Mouse (Mus musculus): ENCODE results near the gene Cd300ld2.
"Not testable (repeated sequence)": the region's sequence is repeated elsewhere in the genome, so short reads cannot be mapped to it uniquely, and the experiment has no call there.

The Cd300ld2 gene

DNA sequence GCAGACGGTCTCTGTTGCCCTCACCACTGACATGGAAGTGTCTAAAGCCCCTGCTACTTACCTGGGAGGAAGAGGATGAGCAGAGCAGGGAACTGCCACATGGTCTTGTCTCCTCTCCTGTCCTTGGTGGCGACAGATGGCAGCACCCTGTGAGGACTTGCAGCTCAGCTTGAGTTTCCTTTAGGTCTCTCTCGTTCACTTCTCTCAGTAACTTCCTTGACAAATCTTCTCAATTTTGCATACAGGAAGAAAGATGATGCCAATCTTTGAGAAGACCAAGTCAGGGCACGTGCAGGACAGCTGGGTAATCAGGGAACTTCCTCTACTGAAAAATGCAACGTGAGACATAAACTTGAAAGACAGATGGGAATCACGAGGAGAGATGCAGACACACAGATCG is at the start of gene Cd300ld2:
Gene Cd300ld2, minus strand, starts transcription at position 101 of the 400 bp plus-strand sequence.
- DNase-seq = not testable (repeated sequence)

DNA sequence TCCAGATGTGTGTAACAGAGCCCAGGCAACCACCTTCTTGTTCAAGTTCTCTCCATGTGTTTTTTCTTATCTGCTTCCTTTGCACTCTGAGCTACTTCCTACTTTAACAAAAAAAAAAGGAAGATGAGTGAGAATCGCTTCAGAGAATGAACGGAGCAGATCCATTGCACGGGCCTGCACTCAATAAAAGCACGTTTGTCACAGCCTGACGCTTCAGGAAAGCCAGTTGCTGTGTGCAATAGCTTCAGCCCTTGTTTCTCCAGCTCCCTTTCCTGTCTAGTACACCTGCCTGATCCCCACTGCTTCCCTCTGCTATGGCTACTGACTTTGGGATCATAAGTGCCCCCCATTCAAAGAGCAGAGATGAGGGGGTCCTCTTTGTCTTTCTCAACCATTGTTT is 46.1 kb upstream of the Cd300ld2 start, which contains the start of gene Cd300e:
Gene Cd300e, minus strand, starts transcription at position 101 of the 400 bp plus-strand sequence.
- no peak for DNase-seq

DNA sequence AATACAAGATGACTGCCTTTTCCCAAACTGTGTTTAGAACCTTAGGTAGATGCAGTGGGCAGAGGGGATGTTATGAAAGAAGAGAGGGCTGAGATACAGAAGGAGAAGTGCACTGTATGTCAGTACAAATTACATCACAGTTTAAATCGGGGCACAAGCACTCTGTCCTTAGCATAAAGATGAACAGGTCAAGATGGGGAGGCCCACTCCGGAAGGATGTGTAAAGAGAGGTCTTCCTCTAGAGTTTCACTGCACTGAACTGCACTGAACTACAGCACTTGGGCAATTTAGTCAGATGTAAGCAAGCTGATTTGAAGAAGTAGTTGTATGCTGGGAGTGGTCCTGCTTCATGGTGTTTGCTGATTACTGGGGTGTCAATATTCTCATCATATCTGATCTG is 43.8 kb upstream of the Cd300ld2 start:
- no peak for DNase-seq

- DNase-seq = no peak
These were observed 42.7 kb upstream of the Cd300ld2 start for GRCm38 (mm10) chr11:115058701-115059100.

DNA sequence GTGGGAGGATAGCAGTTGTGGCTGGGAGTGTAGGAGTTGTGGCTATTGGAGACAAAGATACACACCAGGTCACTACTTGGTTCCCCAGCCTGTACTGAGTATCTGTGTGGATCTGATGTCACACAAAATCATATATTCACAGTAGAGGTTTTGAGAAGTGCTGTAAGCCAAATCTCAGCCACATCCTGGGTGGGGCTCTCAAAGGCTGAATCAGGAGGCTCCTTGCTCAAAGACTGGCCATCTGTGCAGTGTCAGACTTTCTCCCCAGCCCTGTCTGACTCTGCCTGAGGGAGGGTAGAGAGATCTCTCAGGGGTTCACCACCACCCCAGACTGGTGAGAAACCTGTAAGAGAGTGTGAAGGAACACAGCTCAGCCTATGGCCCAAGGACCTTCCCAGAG is 38.5 kb upstream of the Cd300ld2 start:
- DNase-seq = no peak

DNA sequence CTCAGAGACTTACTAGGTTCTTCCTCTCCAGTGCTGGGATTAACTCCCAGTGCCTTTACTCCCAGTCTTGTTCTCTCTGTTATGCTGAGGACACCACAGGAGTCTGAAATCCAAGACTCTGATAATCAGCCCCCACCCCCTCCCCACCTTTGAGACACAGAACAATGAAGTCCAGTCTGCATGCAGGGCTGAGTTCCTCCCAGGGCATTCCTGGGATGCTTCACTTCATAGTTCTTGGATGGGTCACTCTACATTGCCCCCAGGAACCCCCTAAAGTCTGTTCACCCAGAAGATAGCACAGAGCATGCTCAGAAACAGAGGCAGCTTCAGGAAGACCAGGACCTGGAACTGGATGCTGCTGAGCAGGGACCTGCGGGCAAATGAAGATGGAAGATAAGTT is 37.0 kb upstream of the Cd300ld2 start:
- DNase-seq = no peak

DNA sequence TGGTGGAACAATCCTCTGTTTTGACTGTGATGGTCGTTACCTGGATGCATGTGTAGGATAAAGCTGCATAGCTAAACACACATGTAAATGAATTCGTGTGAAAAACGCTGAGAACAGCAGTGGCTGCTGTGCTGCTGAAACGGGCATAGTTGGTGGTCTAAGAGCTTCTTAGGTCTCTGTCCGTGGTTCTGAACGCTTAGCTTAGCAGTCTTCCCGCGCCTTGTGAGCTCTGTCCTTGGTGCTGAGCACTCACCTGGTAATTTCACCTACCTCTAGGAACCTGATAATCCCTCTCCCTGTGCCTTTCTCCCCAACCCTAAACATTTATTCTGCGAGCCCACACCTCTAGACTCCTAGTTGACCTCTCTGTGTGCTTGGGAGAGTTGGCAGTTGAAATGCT is 36.2 kb upstream of the Cd300ld2 start:
- DNase-seq = peak; percentile 47

- no peak for DNase-seq
These were observed 33.4 kb upstream of the Cd300ld2 start for GRCm38 (mm10) chr11:115049282-115049895.

DNA sequence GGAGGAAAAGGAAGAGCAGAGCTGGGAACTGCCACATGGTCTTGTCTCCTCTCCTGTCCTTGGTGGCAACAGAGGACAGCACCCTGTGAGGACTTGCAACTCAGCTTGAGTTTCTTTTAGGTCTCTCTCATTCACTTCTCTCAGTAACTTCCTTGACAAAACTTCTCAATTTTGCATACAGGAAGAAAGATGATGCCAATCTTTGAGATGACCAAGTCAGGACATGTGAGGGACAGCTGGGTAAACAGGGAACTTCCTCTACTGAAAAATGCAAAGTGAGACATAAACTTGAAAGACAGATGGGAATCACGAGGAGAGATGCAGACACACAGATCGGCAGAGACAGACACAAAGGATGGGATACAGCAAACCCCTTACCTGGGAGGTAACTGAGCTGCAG is 32.3 kb upstream of the Cd300ld2 start, which contains the start of gene Cd300ld3:
Gene Cd300ld3, minus strand, starts transcription at position 151 of the 400 bp plus-strand sequence.
- no peak for DNase-seq

DNA sequence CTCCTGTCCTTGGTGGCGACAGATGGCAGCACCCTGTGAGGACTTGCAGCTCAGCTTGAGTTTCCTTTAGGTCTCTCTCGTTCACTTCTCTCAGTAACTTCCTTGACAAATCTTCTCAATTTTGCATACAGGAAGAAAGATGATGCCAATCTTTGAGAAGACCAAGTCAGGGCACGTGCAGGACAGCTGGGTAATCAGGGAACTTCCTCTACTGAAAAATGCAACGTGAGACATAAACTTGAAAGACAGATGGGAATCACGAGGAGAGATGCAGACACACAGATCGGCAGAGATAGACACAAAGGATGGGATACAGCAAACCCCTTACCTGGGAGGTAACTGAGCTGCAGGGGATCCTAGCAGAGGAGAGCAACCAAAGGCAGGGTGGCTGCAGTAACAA is 21.7 kb upstream of the Cd300ld2 start, which contains the start of gene Cd300ld5:
Gene Cd300ld5, minus strand, starts transcription at position 101 of the 400 bp plus-strand sequence.
- not testable (repeated sequence) for DNase-seq

DNA sequence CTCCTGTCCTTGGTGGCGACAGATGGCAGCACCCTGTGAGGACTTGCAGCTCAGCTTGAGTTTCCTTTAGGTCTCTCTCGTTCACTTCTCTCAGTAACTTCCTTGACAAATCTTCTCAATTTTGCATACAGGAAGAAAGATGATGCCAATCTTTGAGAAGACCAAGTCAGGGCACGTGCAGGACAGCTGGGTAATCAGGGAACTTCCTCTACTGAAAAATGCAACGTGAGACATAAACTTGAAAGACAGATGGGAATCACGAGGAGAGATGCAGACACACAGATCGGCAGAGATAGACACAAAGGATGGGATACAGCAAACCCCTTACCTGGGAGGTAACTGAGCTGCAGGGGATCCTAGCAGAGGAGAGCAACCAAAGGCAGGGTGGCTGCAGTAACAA is 10.9 kb upstream of the Cd300ld2 start, which contains the start of gene Cd300ld4:
Gene Cd300ld4, minus strand, starts transcription at position 101 of the 400 bp plus-strand sequence.
- not testable (repeated sequence) for DNase-seq

DNA sequence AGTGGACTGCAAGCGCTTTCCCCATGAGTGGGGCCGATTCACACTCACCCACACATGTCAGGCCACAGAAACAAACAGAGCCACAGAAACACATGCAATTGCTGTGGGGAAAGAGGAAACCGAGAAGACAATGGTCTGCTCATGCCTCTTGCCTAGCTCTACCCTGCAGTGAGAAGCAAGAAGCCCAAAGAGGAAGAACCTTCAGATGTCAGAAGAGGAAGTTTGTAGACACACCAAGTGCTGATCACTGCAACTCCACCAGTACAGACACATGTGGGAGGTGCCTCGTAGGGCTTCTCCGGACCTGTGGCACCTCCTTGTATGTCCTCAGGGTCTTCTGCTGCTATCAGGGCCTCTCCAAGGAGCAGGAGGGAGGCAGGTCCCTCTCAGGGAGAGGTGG is 11.9 kb downstream of the Cd300ld2 start:
- DNase-seq = no peak

- no peak for DNase-seq
These were observed 14.4 kb downstream of the Cd300ld2 start, which contains the start of gene Cd300c2 for GRCm38 (mm10) chr11:115001474-115002040. Gene Cd300c2, minus strand, starts transcription at chr11:115001880.

- DNase-seq = no peak
These were observed 26.2 kb downstream of the Cd300ld2 start, which contains the start of gene Cd300ld for GRCm38 (mm10) chr11:114989793-114990192. Gene Cd300ld, minus strand, starts transcription at chr11:114989922.

DNA sequence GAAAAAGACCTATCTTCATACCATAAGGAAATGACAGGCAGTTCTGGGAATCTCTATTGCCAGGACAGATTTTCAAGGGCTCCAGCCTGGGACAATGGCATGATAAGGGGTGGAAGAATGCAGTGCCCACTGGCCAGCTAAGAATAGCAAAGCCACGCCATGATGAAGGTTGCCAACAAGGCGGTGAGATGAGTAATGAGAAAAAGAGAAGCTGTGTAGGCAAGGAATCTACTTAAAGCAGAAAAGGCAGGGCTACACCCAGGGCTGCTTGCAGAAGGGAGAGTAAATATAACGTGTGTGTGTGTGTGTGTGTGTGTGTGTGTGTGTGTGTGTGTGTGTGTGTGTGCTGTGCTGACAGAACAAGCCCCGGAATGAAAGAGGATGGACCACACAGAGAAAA is 34.1 kb downstream of the Cd300ld2 start:
- DNase-seq = no peak

DNA sequence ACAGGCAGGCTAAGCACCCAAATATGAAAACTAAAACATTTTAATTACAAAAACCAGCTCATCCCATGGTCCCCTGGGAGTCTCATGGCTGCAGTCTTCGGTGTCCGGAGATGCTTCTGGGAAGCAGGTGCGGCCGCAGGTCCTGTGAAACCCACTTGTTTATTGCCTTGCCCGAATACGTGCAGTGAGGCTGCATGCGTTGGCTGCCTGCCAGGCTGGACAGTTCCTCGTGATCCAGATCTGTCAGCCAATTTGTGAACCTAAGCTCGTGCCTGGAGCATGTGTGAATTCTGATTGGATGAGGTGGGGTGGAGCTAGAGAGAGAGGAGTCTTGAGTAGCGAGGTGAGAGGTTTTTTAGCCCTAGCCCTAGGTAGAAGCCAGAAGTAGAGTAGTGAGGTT is 43.3 kb downstream of the Cd300ld2 start:
- DNase-seq = no peak

GRCm38 (mm10) chr11:114968752-114969207 is 47.2 kb downstream of the Cd300ld2 start, which contains the start of gene Cd300c:
Gene Cd300c, minus strand, starts transcription at chr11:114969157.
- no peak for DNase-seq

- DNase-seq = no peak
These were observed 50.7 kb downstream of the Cd300ld2 start for GRCm38 (mm10) chr11:114965182-114965828.

GRCm38 (mm10) chr11:114960369-114960768 is 55.6 kb downstream of the Cd300ld2 start:
- no peak for DNase-seq
